Mouse (Mus musculus): ENCODE measurements around the gene Plb1. TPM values are rescaled to one million over a fixed set of nuclear protein-coding genes. Genes with fewer than 3 reads are reported as not detected.
A peak's percentile ranks its signal among the peaks of the same experiment; 100 is the strongest.

The Plb1 gene
- polyA plus RNA-seq, 1 experiment from 2014 or later: 1.2 TPM

DNA sequence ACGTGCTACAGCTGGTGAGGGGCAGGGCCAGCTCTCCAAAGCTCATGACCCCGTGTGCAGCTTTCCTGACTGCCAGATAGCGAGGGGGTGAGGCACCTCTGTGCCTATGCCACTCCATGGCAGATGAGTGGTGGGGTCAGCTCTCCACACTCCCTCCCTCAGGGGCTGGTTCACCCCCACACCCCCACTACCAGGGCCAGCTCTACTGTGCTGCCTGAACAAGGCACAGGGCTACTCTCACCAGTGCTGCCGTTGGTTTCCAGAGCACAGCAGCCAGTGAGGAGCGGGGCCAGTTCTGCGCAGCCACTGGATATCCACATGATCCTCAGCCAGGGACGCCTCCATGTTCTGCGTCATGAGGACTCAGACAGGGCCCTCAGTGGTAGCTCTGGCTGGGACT lies 15.0 kb upstream of the Plb1 start:
- Histone ChIP-seq H3K4me3 (ENCODE audit: low read depth, low read length) (no peak overlapping the region), H3K36me3 (ENCODE audit: control insufficient read depth, insufficient read depth, low read length) (no peaks in the 10 kb centered on the region), H3K4me1 (replicated peaks; ENCODE audit: control insufficient read depth, insufficient read depth, low read length) (no peaks in the 10 kb centered on the region), H3K27ac (ENCODE audit: low read depth) (no peak overlapping the region), H3K9ac (ENCODE audit: low read length) (no peak overlapping the region), H3K9me3 (ENCODE audit: control insufficient read depth, low read length) (no peaks in the 10 kb centered on the region), H3K27me3 (replicated peaks; ENCODE audit: control insufficient read depth, insufficient read depth, low read length) (no peaks in the 10 kb centered on the region), H3K4me2 (ENCODE audit: low read length) (no peak overlapping the region)
- no peak for ATAC-seq (replicated peaks; ENCODE audit: low FRiP score, low TSS enrichment, low read depth)
- 73% methylated on average over 8 of the region's 8 CpGs for WGBS
- DNase-seq (ENCODE audit: low spot score): no peak

GRCm38 (mm10) chr5:32230372-32230771 lies 2.1 kb upstream of the Plb1 start:
- DNase-seq (ENCODE audit: low spot score) (peak; percentile 59), ATAC-seq (replicated peaks; ENCODE audit: low FRiP score, low TSS enrichment, low read depth) (no peak)
- Histone ChIP-seq H3K4me3 (ENCODE audit: low read depth, low read length) (no peak overlapping the region), H3K36me3 (ENCODE audit: control insufficient read depth, insufficient read depth, low read length) (no peaks in the 10 kb centered on the region), H3K9me3 (ENCODE audit: control insufficient read depth, low read length) (no peaks in the 10 kb centered on the region), H3K4me1 (replicated peaks; ENCODE audit: control insufficient read depth, insufficient read depth, low read length) (no peaks in the 10 kb centered on the region), H3K9ac (ENCODE audit: low read length) (no peak overlapping the region), H3K27me3 (replicated peaks; ENCODE audit: control insufficient read depth, insufficient read depth, low read length) (no peaks in the 10 kb centered on the region), H3K4me2 (ENCODE audit: low read length) (no peak overlapping the region), H3K27ac (ENCODE audit: low read depth) (no peak overlapping the region)
- 36% methylated on average over 4 of the region's 4 CpGs for WGBS

- Histone ChIP-seq H3K4me3 (ENCODE audit: low read depth, low read length) (no peak overlapping the region), H3K4me2 (ENCODE audit: low read length) (no peak overlapping the region), H3K9ac (ENCODE audit: low read length) (no peak overlapping the region), H3K36me3 (ENCODE audit: control insufficient read depth, insufficient read depth, low read length) (no peaks in the 10 kb centered on the region), H3K9me3 (ENCODE audit: control insufficient read depth, low read length) (no peaks in the 10 kb centered on the region), H3K27ac (ENCODE audit: low read depth) (no peak overlapping the region), H3K4me1 (replicated peaks; ENCODE audit: control insufficient read depth, insufficient read depth, low read length) (no peaks in the 10 kb centered on the region), H3K27me3 (replicated peaks; ENCODE audit: control insufficient read depth, insufficient read depth, low read length) (no peaks in the 10 kb centered on the region)
- 82% methylated on average over 2 of the region's 2 CpGs for WGBS
- no peak for DNase-seq (ENCODE audit: low spot score)
- no peak for ATAC-seq (replicated peaks; ENCODE audit: low FRiP score, low TSS enrichment, low read depth)
These were observed 6.8 kb downstream of the Plb1 start for GRCm38 (mm10) chr5:32239337-32239736.

- no peaks in the 10 kb centered on the region for H3K4me1 ChIP-seq (replicated peaks; ENCODE audit: control insufficient read depth, insufficient read depth, low read length)
- WGBS: 51% methylated on average over 2 of the region's 2 CpGs
- ATAC-seq (replicated peaks; ENCODE audit: low FRiP score, low TSS enrichment, low read depth): no peak
These were observed 8.2 kb downstream of the Plb1 start for GRCm38 (mm10) chr5:32240741-32241140.

DNA sequence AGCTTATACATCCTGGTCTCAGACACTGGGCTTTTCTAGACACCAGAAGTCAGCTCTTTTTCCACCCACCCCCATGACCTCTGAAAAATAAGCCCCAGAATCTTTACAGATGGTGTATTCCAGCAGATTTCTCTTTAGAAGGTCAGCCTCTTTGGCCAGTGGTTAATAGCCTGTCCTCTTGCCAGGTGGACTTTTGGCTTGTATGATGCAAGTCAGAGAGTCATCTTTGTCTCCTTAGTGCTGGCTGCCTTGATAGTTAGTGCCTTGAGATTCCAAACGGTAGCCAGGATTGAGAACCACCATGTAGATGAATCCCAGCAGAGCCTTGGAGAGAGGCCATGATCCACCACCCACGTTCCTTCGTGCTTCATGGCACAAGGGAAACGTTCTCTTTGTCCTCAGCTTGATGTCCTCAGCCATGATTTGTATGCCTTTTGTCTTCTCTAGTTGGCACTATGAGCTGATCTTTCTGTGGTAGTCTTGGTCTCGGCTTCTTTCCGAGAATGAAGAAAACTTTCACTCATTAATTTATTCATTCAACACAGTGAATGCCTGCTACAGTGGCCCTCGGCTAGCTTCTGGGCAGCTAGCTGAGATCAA lies 10.9 kb downstream of the Plb1 start:
- 88% methylated on average over 7 of the region's 7 CpGs for WGBS
- no peak for ATAC-seq (replicated peaks; ENCODE audit: low FRiP score, low TSS enrichment, low read depth)

More at GRCm38 (mm10) chr5:32240741-32241140, 8.2 kb downstream of the Plb1 start:
- no peak overlapping the region for H3K9ac ChIP-seq (ENCODE audit: low read length)
- H3K36me3 ChIP-seq (ENCODE audit: control insufficient read depth, insufficient read depth, low read length): no peaks in the 10 kb centered on the region
- H3K27ac ChIP-seq (ENCODE audit: low read depth): no peak overlapping the region
- H3K9me3 ChIP-seq (ENCODE audit: control insufficient read depth, low read length): no peaks in the 10 kb centered on the region
- no peak for DNase-seq (ENCODE audit: low spot score)
- H3K4me3 ChIP-seq (ENCODE audit: low read depth, low read length): no peak overlapping the region
- H3K4me2 ChIP-seq (ENCODE audit: low read length): no peak overlapping the region
- no peaks in the 10 kb centered on the region for H3K27me3 ChIP-seq (replicated peaks; ENCODE audit: control insufficient read depth, insufficient read depth, low read length)

DNA sequence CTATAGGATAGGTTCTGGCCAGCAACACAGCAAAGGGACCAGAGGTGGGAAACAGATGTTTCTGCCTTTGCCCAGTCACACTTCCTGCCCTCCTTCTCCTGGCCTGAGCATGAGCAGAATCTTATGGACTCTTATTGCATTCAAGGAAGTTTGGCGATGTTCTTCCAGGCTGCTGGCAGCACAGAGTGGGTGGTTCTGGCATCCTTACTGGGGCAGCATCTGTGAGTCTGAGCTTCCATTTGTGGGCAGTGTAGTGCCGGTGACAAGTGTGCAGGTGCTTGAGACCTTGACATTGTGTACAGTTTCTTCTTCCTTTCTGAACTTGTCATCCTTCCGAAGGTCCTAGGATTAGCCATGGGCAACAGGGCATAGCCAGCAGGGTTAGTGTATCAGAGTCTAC lies 12.9 kb downstream of the Plb1 start:
- ATAC-seq (replicated peaks; ENCODE audit: low FRiP score, low TSS enrichment, low read depth): no peak
- no peak overlapping the region for H3K27ac ChIP-seq (ENCODE audit: low read depth)
- no peaks in the 10 kb centered on the region for H3K27me3 ChIP-seq (replicated peaks; ENCODE audit: control insufficient read depth, insufficient read depth, low read length)
- H3K36me3 ChIP-seq (ENCODE audit: control insufficient read depth, insufficient read depth, low read length): no peaks in the 10 kb centered on the region
- WGBS: 90% methylated on average over 3 of the region's 3 CpGs
- H3K9me3 ChIP-seq (ENCODE audit: control insufficient read depth, low read length): no peaks in the 10 kb centered on the region
- DNase-seq (ENCODE audit: low spot score): no peak
- no peak overlapping the region for H3K4me3 ChIP-seq (ENCODE audit: low read depth, low read length)
- no peak overlapping the region for H3K9ac ChIP-seq (ENCODE audit: low read length)
- H3K4me2 ChIP-seq (ENCODE audit: low read length): no peak overlapping the region
- no peaks in the 10 kb centered on the region for H3K4me1 ChIP-seq (replicated peaks; ENCODE audit: control insufficient read depth, insufficient read depth, low read length)

More for the DNA sequence above, 10.9 kb downstream of the Plb1 start:
- Histone ChIP-seq H3K27ac (ENCODE audit: low read depth) (no peak overlapping the region), H3K4me2 (ENCODE audit: low read length) (no peak overlapping the region), H3K36me3 (ENCODE audit: control insufficient read depth, insufficient read depth, low read length) (no peaks in the 10 kb centered on the region), H3K27me3 (replicated peaks; ENCODE audit: control insufficient read depth, insufficient read depth, low read length) (no peaks in the 10 kb centered on the region), H3K9ac (ENCODE audit: low read length) (no peak overlapping the region), H3K9me3 (ENCODE audit: control insufficient read depth, low read length) (no peaks in the 10 kb centered on the region), H3K4me1 (replicated peaks; ENCODE audit: control insufficient read depth, insufficient read depth, low read length) (no peaks in the 10 kb centered on the region), H3K4me3 (ENCODE audit: low read depth, low read length) (no peak overlapping the region)
- no peak for DNase-seq (ENCODE audit: low spot score)

- DNase-seq (ENCODE audit: low spot score) (no peak), ATAC-seq (replicated peaks; ENCODE audit: low FRiP score, low TSS enrichment, low read depth) (no peak)
- H3K4me2 ChIP-seq (ENCODE audit: low read length): no peak overlapping the region
- H3K27me3 ChIP-seq (replicated peaks; ENCODE audit: control insufficient read depth, insufficient read depth, low read length): no peaks in the 10 kb centered on the region
- no peaks in the 10 kb centered on the region for H3K9me3 ChIP-seq (ENCODE audit: control insufficient read depth, low read length)
- WGBS: 75% methylated on average over 5 of the region's 5 CpGs
- no peak overlapping the region for H3K27ac ChIP-seq (ENCODE audit: low read depth)
- H3K4me1 ChIP-seq (replicated peaks; ENCODE audit: control insufficient read depth, insufficient read depth, low read length): no peaks in the 10 kb centered on the region
- H3K4me3 ChIP-seq (ENCODE audit: low read depth, low read length): no peak overlapping the region
- H3K9ac ChIP-seq (ENCODE audit: low read length): no peak overlapping the region
- H3K36me3 ChIP-seq (ENCODE audit: control insufficient read depth, insufficient read depth, low read length): no peaks in the 10 kb centered on the region
These were observed 28.2 kb downstream of the Plb1 start for GRCm38 (mm10) chr5:32260751-32261150.

GRCm38 (mm10) chr5:32261251-32261650 lies 28.7 kb downstream of the Plb1 start:
- no peaks in the 10 kb centered on the region for H3K9me3 ChIP-seq (ENCODE audit: control insufficient read depth, low read length)
- H3K4me2 ChIP-seq (ENCODE audit: low read length): no peak overlapping the region
- no peaks in the 10 kb centered on the region for H3K4me1 ChIP-seq (replicated peaks; ENCODE audit: control insufficient read depth, insufficient read depth, low read length)
- WGBS: 88% methylated on average over 3 of the region's 3 CpGs
- H3K4me3 ChIP-seq (ENCODE audit: low read depth, low read length): no peak overlapping the region
- H3K27me3 ChIP-seq (replicated peaks; ENCODE audit: control insufficient read depth, insufficient read depth, low read length): no peaks in the 10 kb centered on the region
- H3K27ac ChIP-seq (ENCODE audit: low read depth): no peak overlapping the region
- no peak for DNase-seq (ENCODE audit: low spot score)
- H3K9ac ChIP-seq (ENCODE audit: low read length): no peak overlapping the region
- ATAC-seq (replicated peaks; ENCODE audit: low FRiP score, low TSS enrichment, low read depth): no peak
- H3K36me3 ChIP-seq (ENCODE audit: control insufficient read depth, insufficient read depth, low read length): no peaks in the 10 kb centered on the region

GRCm38 (mm10) chr5:32262534-32262933 lies 30.0 kb downstream of the Plb1 start:
- DNase-seq (ENCODE audit: low spot score): no peak
- Histone ChIP-seq H3K36me3 (ENCODE audit: control insufficient read depth, insufficient read depth, low read length) (no peaks in the 10 kb centered on the region), H3K9me3 (ENCODE audit: control insufficient read depth, low read length) (peaks cover 7% of the 10 kb centered on the region; the same call in 1 of the 2 replicates), H3K27ac (ENCODE audit: low read depth) (no peak overlapping the region), H3K4me2 (ENCODE audit: low read length) (no peak overlapping the region), H3K27me3 (replicated peaks; ENCODE audit: control insufficient read depth, insufficient read depth, low read length) (no peaks in the 10 kb centered on the region), H3K4me1 (replicated peaks; ENCODE audit: control insufficient read depth, insufficient read depth, low read length) (no peaks in the 10 kb centered on the region), H3K4me3 (ENCODE audit: low read depth, low read length) (no peak overlapping the region), H3K9ac (ENCODE audit: low read length) (no peak overlapping the region)
- no peak for ATAC-seq (replicated peaks; ENCODE audit: low FRiP score, low TSS enrichment, low read depth)
- WGBS: 93% methylated on average over 4 of the region's 4 CpGs

Measured in intestine, embryonic 14.5 days (tissue).